Mouse (Mus musculus): ENCODE measurements around the gene 2010300C02Rik. TPM values are rescaled to one million over a fixed set of nuclear protein-coding genes. Genes with fewer than 3 reads are reported as not detected.

Gene 2010300C02Rik
- under 1 TPM; 0.67 to 0.89 TPM for total RNA-seq (2023)

GRCm38 (mm10) chr1:37719761-37720640 is at the start of gene 2010300C02Rik:
Gene 2010300C02Rik (minus strand): TSS chr1:37720085.

Other genes starting within 250 kb of the 2010300C02Rik start
- 10 to 100 TPM; 31.9 to 38.8 TPM for gene Mgat4a, start 179.1 kb downstream of the 2010300C02Rik start, total RNA-seq (2023)
- 1 to 10 TPM; 3.3 to 3.5 TPM for gene Tsga10, start 146.3 kb upstream of the 2010300C02Rik start, total RNA-seq (2023)
- 1 to 10 TPM; 2.6 TPM for gene Lipt1, start 151.7 kb upstream of the 2010300C02Rik start, total RNA-seq (2023)
- gene Mitd1, start 170.3 kb upstream of the 2010300C02Rik start, total RNA-seq (2023), result 10 to 100 TPM; 38.8 to 59.0 TPM
- 100 to 1,000 TPM; 126 to 165 TPM for gene Mrpl30, start 170.4 kb upstream of the 2010300C02Rik start, total RNA-seq (2023)
- not detected for gene Lyg2, start 196.4 kb upstream of the 2010300C02Rik start, total RNA-seq (2023)
- gene Lyg1, start 237.7 kb upstream of the 2010300C02Rik start, total RNA-seq (2023), result not detected